Mouse (Mus musculus): ENCODE results near the gene Polr1c. TPM values are rescaled to one million over a fixed set of nuclear protein-coding genes. Genes with fewer than 3 reads are reported as not detected.

Gene Polr1c
- total and polyA plus RNA-seq, 3 experiments: 195 to 197 TPM; not detected in 1

DNA sequence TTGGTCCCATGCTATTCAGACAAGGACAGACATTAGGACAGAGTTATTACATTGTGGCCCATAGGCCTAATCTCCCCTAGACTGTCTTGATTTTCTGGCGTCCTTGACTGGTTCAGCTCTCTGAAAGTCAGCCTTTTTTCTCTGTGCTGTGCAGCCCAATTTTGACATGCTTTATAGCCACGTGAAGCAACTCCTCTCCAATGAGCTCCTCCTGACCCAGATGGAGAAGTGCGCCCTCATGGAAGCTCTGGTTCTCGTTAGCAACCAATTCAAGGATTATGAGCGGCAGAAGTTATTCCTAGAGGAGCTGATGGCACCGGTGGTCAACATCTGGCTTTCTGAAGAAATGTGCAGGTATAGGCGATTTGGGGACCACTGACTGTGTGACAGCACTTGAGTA lies 20.3 kb downstream of the Polr1c start:
- Histone ChIP-seq H3K9ac (ENCODE audit: control insufficient read depth, low read depth, low read length, poor library complexity, severe bottlenecking) (no peak overlapping the region), H3K4me1 (ENCODE audit: control insufficient read depth in 1 of 2, insufficient read depth in 2 of 2, low read length in 2 of 2) (no peaks in the 10 kb centered on the region), H3K9me3 (replicated peaks; ENCODE audit: insufficient read depth, low read length) (no peaks in the 10 kb centered on the region), H3K36me3 (ENCODE audit: control insufficient read depth in 1 of 2, insufficient read depth in 2 of 2, low read length in 2 of 2) (peaks cover 0 to 44% of the 10 kb centered on the region in 2 experiments; a peak in 2 of 4 replicates), H3K4me3 (ENCODE audit: control insufficient read depth in 1 of 2, insufficient read depth in 1 of 2, low read depth in 2 of 2, low read length in 2 of 2) (no peak overlapping the region), H3K79me2 (ENCODE audit: control insufficient read depth, insufficient read depth, low read length, poor library complexity) (no peaks in the 10 kb centered on the region), H3K27me3 (ENCODE audit: control insufficient read depth in 1 of 2, insufficient read depth in 2 of 2, low read length in 2 of 2) (no peaks in the 10 kb centered on the region), H3K27ac (ENCODE audit: control insufficient read depth, low read depth, low read length) (no peak overlapping the region)
- DNase-seq (ENCODE audit: low read depth, low spot score): no peak
- TF ChIP-seq USF2 (IDR thresholded peaks at IDR 0.05; ENCODE audit: borderline replicate concordance in 1 of 2, insufficient read depth in 1 of 2, low read depth in 1 of 2, low read length in 2 of 2) (no peak), TBP (IDR thresholded peaks at IDR 0.05; ENCODE audit: low read depth, low read length) (no peak), UBTF (IDR thresholded peaks at IDR 0.05; ENCODE audit: borderline replicate concordance, insufficient read depth, low read depth, low read length) (no peak), MYC (IDR thresholded peaks at IDR 0.05; ENCODE audit: low read depth, low read length) (no peak), JUND (IDR thresholded peaks at IDR 0.05; ENCODE audit: low read depth, low read length) (no peak), RCOR1 (IDR thresholded peaks at IDR 0.05; ENCODE audit: low read depth, low read length) (no peak), NELFE (IDR thresholded peaks at IDR 0.05; ENCODE audit: low read depth, low read length) (no peak), E2F4 (IDR thresholded peaks at IDR 0.05; ENCODE audit: borderline replicate concordance, low read depth, low read length) (no peak), POLR2A (IDR thresholded peaks at IDR 0.05; ENCODE audit: control insufficient read depth in 1 of 2, insufficient read depth in 1 of 2, low read depth in 1 of 2, low read length in 2 of 2, poor library complexity in 1 of 2) (no peak), EP300 (IDR thresholded peaks at IDR 0.05; ENCODE audit: low read depth in 1 of 2, low read length in 2 of 2) (no peak), SIN3A (IDR thresholded peaks at IDR 0.05; ENCODE audit: low read length) (no peak), MAX (IDR thresholded peaks at IDR 0.05; ENCODE audit: low read length) (no peak), GATA1 (IDR thresholded peaks at IDR 0.05; ENCODE audit: low read depth, low read length) (no peak), BHLHE40 (IDR thresholded peaks at IDR 0.05; ENCODE audit: borderline replicate concordance, low read depth, low read length) (no peak), TAL1 (IDR thresholded peaks at IDR 0.05; ENCODE audit: low read length) (no peak), USF1 (IDR thresholded peaks at IDR 0.05; ENCODE audit: low read depth, low read length) (no peak), RAD21 (IDR thresholded peaks at IDR 0.05; ENCODE audit: low read depth, low read length) (no peak), ELF1 (IDR thresholded peaks at IDR 0.05; ENCODE audit: low read depth, low read length) (no peak), GABPA (IDR thresholded peaks at IDR 0.05; ENCODE audit: low read depth, low read length) (no peak)

- Histone ChIP-seq H3K9ac (ENCODE audit: control insufficient read depth, low read depth, low read length, poor library complexity, severe bottlenecking) (no peak overlapping the region), H3K9me3 (replicated peaks; ENCODE audit: insufficient read depth, low read length) (no peaks in the 10 kb centered on the region), H3K79me2 (ENCODE audit: control insufficient read depth, insufficient read depth, low read length, poor library complexity) (no peaks in the 10 kb centered on the region), H3K4me3 (ENCODE audit: control insufficient read depth in 1 of 2, insufficient read depth in 1 of 2, low read depth in 2 of 2, low read length in 2 of 2) (no peak overlapping the region), H3K27ac (ENCODE audit: control insufficient read depth, low read depth, low read length) (no peak overlapping the region), H3K36me3 (ENCODE audit: control insufficient read depth in 1 of 2, insufficient read depth in 2 of 2, low read length in 2 of 2) (peaks cover 0 to 59% of the 10 kb centered on the region in 2 experiments; a peak in 2 of 4 replicates), H3K27me3 (ENCODE audit: control insufficient read depth in 1 of 2, insufficient read depth in 2 of 2, low read length in 2 of 2) (no peaks in the 10 kb centered on the region), H3K4me1 (ENCODE audit: control insufficient read depth in 1 of 2, insufficient read depth in 2 of 2, low read length in 2 of 2) (no peaks in the 10 kb centered on the region)
- TF ChIP-seq EP300 (IDR thresholded peaks at IDR 0.05; ENCODE audit: low read depth in 1 of 2, low read length in 2 of 2): no peak
- TF ChIP-seq TBP (IDR thresholded peaks at IDR 0.05; ENCODE audit: low read depth, low read length): no peak
- TF ChIP-seq MAX (IDR thresholded peaks at IDR 0.05; ENCODE audit: low read length): no peak
- no peak for TF ChIP-seq POLR2AphosphoS5 (IDR thresholded peaks at IDR 0.05; ENCODE audit: borderline replicate concordance, low read depth, low read length)
- TF ChIP-seq BHLHE40 (IDR thresholded peaks at IDR 0.05; ENCODE audit: borderline replicate concordance, low read depth, low read length): no peak
- TF ChIP-seq CHD2 (IDR thresholded peaks at IDR 0.05; ENCODE audit: low read length): no peak
- no peak for DNase-seq (ENCODE audit: low read depth, low spot score)
Measured at GRCm38 (mm10) chr17:46221601-46222000, 26.3 kb downstream of the Polr1c start.

All from MEL (cell line).